Mouse (Mus musculus) induced T-regulatory cell, adult 2 months (primary cell): ENCODE results near the gene Smim7.

Source experiments
- DNase-seq: peaks from one replicate; pipeline ENCODE4 v3.0.0-alpha.2; 2012; ENCODE audit warnings: low read depth

Gene Smim7

DNA sequence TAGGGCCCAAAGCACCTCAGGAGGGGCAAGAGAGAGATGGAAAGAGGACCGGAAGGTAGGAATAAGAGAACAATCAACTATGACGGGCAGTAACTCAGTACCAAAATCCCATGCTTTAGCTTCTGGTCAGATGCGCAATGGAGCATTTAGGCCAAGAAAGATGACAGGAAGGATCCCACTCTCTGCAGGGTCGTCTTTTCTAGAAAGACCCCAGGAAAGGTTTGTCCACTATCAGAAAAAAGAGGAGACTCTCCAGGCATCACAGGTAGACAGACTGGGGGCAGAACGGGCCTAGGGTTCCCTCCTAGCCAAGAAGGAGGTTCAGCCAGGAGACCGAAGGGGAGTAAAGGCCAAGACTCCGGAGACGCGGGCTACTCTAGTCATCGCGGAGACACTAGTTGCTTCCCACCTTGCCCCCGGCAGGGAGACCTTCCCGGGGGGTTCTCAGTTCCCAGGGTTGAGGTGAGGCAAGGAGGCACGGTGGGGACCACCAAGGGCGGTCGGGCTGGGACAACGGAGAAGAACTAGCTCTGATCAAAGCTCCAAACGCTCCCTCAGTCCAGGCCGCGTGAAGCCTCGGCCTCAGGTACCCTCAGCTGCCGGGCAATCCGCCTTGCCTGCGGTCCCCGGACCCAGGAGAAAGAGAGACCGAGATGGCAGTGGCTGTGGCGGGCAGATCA is 23.6 kb downstream of the Smim7 start:
- peak; percentile 53 for DNase-seq

DNA sequence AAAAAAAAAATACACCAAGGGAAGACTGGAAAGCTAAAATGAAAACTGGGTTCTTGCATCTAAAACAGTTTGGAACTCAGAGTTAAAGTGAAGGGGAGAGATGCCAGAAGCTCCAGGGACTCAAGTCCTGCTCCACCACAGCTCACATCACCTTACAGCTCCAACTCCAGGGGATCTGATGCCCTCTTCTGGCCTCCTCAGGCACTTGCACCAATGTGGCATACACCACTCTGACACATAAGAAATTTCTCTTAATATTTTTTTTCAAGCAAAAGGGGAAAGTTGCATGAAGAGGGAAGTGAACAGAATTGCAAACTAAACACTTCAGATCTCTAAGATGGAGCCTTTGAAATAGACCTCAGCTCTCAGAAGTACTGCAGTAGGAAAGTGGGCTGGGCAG is 31.7 kb downstream of the Smim7 start:
- peak; percentile 47 for DNase-seq

DNA sequence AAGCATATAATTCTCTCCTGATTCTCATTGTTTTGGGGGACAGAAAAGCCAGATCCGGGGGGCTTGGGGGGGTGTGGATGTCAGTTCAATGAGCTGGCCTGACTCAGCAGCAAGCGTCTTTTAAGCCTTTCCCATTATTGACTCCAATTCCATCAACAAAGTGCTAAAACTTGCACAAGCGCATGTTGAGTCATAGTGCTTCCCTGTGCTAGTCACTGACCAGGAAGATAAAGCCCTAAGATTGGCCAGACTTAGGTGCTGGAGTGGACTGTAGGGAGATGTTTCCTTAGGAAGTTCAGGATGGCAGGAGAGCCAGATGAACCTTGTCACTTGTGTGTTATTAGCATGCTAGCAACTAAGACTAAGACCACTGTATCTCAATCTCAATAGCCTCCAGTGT is 36.0 kb downstream of the Smim7 start:
- DNase-seq = no peak

DNA sequence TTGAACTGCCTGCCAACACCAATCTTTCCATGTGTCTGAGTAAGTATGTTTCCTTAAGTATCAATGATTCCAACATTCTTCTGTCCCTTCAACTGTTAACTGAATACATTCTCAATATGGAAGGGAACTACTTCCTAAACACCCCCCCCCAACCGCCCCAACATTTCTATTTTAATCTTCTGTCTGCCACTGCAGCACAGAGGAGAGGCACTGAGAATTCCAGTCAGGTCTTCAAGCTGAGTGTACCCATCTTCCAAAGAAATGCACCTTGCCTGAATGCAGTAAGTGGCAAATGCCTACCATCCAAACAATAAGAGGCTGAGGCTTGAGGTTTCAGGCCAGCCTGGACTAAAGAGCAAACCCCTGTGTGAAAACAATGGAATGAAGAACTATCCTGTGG is 38.8 kb downstream of the Smim7 start:
- DNase-seq = no peak

DNA sequence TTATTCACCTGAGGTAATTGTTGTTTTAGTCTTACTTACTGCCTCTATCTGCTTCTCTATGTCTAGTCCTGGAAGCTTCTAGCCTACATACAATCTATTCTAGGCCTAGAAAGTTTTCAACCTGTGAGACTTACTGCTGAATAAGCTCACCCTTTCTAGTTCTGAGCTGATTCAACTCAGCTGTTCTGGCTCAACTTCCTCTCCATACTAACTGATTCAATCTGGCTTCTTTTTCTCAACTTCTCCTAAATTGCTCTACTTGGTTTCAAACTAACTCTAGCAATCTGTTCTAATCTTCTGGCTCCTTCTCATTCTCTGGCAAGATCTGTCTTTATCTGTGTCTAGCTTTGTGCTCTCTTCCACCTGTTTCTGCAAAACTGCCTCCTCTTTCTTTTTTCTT is 49.0 kb downstream of the Smim7 start:
- DNase-seq = no peak

DNA sequence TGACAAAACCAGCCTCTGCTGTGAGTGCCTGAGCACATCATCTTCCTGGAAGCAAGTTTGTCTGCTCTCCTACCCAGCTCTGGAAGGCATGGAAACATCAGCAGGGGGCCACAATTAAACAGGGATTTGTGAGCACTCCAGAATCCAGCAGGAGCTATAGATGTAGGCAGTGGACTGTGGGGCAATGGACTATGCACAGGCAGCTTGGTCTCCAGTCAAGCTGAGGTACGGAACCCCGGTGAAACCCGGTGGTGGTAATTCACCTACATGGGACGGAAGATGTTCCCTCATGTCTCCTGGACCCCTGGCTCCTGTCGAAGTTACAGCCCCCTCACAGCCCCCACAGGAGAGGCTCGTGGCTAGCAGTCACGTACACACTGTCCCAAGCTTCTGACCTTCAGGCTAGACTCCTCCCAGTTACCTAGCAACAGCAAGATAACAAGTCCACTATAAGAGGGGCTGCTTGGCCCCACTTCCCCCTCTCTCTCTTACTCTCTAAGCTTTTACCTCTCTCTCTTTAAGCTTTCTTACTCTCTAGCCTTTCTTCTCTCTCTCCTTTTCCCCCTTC is 53.4 kb downstream of the Smim7 start:
- no peak for DNase-seq
